Mouse (Mus musculus) lung, postnatal 0 days (tissue): ENCODE measurements at regions not wholly inside any gene's neighbourhood (a gene's known extent, or its start where the extent isn't known, plus 50 kb on each side); places are given as distances from the start of the nearest gene placed in this dataset.

ENCODE experiments used
- CTCF ChIP-seq: IDR thresholded peaks from 2 replicates; pipeline ENCODE4 v1.5.1; 2016; ENCODE audit warnings: antibody characterized with exemption, mild to moderate bottlenecking
- EP300 ChIP-seq: IDR thresholded peaks from 2 replicates; pipeline ENCODE4 v1.6.1; 2016; ENCODE audit warnings: antibody characterized with exemption, mild to moderate bottlenecking, control low read depth

GRCm38 (mm10) chr16:30799699-30800483, 200.4 kb downstream of the Fam43a start:
- TF ChIP-seq CTCF (no peak), EP300 (peak; percentile 33; the same call in 1 of the 2 replicates)
